Mouse (Mus musculus): ENCODE data around the gene Otogl.

Gene Otogl

DNA sequence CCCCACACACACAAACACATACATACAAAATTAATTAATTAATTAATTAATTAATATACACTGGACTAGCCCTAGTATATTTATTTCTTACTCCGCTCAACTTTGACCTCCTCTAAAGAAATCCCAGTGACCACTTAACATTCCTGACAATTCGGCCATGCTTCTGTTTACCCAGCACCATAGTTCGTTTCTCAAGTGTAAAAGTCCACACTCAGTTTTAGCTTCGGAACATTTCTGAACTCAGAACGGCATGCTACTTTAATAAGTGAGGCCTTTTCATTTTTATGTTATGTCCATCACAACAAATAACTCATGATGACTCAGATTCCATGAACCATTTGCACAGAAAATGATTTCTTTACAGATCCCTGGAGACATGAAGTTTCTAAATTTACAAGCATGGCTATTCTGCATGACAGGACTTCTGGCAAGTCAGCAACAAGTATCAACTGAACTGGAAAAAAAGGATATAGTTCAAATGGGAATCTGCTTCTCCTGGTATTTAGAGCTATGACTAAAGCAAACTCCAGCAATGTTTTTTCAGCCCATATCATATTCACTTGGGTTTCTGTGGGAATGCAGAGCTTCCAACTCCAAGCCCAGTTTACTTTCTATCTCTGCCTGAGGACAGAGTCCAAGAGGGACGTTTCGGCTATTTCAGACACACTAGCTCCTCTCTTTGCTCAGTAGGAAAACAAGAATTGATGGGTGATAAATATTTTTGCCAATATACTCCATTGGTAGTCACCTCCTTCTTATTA is 6.5 kb downstream of the Otogl start:
- no peak for DNase-seq

DNA sequence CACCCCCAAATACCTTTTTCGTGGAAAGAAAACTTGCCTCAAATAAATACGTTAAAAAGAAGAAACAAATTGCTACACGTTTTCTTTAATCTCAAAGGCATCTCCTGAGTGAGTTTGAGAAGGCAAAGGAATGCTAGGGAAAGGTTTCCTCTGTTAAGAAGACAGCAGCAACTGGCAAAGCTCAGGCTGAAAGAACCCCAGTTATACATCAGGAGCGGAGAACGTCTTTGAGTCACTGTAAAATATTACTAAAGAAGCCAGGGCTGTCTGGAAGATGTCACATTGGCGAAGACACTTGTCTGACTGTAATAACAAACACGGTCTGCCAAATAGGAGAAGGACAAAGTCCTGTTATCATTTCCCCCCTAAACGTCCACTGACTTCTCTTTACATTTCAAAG is 10.0 kb downstream of the Otogl start:
- DNase-seq = no peak

DNA sequence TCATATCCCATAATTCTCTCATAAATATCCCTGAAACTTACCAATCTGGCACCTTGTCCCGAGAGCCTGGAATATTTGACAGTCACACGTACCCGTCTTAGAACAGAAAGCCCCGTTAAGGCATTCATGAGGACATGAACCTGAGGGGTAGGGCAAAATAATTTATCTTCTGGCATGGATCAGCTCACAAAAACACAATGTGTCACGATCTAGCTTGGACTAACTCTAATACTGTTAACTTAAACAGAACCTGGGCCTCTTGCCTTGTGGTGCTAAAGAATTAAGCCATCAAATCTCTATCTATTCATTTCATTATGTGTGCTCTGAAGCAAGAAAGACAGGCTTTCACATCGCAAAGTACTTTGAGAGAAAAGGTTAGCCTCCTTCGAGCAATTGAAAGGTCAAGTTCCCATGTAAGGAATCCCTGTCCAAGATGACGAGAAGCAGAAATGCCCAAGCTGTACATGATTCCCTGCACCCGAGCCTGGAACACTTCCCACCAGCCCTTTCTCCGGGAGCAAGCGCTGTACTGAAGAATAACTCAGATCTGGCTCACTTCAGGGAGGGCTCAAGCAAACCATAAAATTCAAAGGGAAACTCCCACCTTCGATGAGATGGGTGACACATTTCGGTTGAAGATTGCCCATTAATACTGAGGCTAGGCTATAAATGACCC is 10.6 kb downstream of the Otogl start:
- no peak for DNase-seq

DNA sequence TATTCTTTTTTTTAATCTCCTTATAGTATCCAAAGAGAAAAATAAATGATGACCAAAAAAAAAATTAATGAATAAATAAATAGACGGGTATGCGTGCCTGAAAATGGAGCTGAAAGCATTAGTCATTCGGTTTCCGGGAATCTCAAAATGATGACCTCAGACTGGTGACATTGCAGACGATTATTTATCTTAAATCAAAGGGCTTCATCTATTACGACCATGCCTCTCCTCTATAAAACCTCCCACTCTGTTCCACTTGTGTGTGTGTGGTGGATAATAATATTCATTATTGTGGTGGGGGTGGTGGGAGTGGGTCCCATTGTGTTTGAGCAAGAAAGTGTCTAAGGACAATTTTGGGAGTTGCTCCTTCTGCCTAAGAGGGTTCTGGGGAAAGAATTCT is 12.0 kb downstream of the Otogl start:
- DNase-seq = no peak

DNA sequence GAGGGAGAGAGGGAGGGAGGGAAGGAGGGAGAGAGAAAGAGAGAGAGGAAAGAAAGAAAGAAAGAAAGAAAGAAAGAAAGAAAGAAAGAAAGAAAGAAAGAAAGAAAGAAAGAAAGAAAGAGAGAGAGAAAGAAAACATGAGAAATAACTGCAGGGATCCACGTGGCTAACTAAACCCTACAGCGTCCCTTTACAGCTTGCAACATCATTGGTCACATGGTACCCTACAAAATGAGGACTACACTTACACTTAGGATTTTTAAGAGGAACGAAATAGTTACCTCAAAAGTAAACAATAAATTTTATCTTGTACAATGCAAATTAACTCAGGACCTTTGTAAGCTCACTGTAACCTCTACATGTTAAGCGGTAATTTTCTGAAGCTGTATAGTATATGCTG is 15.8 kb downstream of the Otogl start:
- no peak for DNase-seq

DNA sequence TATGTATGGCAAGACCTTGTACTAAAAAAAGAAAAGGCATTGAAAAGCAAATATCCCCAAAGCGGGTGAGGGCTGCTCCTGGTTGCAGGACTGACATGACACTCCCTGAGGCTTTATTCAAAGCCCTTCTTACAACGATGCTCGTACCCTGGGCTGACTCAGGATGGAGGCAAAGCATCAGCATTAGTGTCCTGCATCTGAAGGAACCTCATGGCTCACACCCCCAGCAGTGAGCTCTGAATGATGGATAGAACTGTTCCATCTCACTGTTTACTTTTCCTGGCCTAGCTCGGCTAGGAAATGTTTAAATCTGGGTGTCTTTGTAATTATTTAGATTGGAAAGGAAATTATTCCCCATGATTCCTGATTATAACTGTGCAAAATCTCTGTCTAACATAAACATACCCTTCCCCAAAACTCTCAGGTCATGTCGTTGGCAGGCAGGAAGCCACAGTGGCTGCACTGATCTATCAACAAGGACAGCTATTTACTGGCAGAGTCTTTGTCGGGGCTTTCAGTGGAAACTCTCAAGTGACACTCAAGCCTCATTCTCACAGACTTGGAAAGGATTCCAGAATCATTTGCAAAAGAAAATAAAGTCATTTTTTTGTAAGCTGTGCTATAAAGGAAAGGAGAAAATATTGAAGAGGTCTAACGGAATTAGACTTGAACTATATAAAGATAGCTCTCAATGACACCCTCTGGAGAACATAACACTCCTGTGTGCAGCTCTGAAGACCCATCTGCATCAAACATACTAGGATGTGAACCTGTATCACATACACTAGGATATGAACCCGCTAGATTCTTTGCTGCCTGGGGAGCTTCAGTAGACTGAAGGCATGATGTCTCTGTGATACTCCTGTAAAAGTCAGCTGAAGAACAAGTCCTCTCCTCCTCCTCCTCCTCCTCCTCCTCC is 17.0 kb downstream of the Otogl start:
- DNase-seq = no peak

DNA sequence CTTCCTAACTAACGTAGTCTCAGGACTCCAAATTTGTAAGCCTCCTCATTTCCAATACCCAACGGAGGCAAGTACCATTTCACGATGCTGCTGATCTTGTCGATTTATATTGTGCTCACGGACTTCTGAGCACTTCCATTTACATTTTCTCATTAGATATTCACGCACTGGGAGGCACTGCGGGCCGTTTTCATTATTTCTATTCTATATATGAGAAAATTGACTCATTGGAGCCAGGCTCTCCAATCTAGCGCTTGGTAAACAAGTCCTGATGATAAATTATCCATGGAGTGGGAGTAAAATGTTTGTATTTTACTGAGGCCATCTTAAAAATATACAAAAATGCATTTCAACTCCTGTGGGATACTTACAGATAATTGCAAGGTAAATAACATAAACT is 21.5 kb downstream of the Otogl start:
- DNase-seq = no peak

DNA sequence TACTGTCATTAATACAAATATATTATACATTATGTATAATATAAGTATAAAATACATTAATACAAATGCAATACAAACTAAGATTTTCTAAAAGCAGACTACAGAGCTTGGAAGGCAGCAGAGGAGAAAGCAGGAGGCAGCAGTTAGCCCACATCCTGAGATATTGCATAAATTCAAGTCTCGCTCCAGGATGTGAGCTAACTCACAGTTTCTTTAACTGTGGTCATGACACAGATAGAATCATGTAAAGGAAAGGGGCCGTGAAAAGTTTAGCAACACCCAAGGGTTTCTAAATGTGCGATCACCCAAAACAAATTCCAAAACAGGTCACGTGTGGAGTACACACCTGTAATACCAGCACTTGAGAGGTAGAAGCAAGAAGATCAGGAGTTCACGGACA is 39.4 kb downstream of the Otogl start:
- peak; percentile 42 for DNase-seq

DNA sequence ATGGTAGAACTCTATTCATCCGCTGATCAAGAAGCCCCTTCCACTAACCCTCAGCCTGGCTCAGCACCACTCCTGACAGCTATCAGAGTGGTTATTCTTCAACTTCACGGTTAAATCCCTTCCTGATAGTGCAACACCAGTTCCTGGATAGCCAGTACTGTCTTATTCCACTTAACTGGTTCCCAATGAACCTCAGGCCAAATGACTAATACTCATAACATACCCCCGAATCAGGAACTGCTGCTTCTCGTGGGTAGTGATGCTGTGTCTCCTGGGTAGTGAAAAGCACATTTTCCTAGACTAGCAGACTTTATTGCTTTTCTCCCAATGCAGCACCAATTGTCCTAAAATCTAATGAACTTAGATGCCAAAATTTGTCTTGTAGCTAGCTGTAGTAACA is 39.8 kb downstream of the Otogl start:
- DNase-seq = no peak

DNA sequence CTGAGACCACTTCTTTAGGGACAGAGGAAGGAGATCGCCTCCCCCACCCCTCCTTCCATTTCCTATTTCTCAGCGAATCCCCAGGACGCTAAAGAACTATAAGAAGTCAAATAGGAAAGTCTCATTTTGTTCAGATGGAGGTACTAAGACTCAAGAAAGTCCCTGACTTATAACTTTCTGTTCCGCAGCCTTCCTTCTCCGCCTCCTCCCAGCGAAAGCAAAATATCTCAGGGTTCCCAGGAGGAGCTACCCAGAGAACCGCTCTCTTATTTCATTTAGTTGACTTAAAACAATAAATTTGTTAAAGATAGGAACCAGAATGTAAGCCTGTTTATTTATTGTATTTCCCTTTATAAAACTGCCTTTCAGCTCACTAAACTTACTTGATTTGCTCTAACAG is 41.4 kb downstream of the Otogl start:
- DNase-seq = no peak

DNA sequence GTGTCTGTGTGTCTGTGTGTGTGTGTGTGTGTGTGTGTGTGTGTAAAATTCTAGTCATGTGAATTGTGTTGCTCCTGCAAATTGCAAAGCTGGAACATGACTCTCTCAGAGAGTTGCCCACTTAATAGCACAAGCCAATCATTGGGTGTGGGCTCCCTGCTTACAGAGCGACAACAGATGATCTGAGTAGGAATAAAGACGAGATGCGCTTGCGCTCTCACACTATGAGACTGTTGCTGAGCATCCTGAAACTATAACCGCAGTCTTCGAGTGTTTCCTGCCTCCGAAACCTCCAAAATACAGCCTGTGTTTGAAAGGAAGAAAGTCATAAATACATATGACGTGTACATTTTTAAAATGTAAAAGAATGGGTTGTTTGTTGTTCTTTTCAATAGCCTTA is 43.0 kb downstream of the Otogl start:
- peak; percentile 48 for DNase-seq

DNA sequence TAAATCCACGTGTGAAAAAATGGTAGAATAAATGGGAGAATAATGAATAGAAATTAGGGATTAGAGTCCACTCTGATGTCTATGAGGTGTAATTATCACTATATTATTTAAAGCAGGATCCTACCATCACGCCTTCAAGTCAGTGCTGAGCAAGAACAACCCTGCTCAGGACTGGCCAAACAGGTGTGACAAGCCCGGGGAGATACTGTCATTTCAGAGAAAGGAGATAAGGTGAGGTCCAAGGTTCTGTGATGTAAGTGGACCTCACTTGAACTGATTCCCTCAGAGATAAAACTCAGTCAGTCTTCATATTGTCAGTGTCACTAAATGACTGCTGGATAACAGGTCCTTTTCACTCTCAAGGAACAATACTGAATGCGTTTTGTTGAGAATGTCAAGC is 44.5 kb downstream of the Otogl start:
- DNase-seq = no peak

DNA sequence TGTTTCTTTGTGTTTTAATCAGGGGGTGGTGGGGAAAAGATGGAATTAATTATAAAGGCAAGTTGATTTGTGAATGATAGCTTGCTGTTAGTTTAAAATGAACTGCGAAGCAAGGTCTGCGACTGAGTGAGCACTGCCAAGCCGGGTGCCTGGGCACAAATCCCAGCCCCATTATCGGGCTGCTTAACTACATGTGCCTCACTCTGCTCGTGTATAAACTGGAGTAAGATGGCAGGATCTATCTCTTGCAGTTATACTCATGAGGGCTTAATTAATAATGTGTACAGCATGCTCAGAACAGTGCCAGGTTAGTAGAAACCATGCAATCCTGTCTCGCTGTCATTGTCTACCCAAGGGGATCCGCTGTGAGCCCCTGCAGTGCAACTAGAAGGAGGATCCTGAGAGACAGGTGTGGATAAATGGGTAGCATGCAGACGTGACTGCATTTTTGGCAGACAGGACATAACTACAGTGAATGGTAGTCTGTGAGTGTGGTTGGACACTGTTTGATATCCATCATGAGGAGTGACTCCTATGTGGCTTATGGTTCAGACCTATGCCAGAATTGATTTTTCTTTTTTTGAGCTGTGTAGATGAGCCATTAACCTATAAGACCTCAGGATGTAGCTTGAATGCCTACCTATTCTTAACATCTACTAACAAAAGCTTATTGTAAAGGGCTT is 51.6 kb downstream of the Otogl start:
- DNase-seq = no peak

DNA sequence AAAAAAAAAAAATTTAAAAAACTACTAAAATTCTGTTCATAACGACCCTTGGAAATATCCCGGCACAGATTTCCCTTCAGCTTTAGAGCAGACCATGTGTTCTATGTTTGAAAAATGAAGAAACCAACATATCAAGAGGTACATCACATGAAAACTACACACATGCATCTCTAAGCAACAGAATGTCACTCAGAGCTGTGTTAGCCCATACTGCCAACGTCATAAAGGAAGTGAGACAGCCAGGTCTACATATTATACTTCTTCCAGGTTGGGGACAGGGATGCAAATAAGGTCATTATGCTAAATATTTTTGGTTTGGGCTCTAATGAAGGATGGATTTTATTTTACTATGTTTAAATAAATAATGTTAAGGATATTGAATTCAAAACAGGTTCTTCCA is 52.7 kb downstream of the Otogl start:
- no peak for DNase-seq

DNA sequence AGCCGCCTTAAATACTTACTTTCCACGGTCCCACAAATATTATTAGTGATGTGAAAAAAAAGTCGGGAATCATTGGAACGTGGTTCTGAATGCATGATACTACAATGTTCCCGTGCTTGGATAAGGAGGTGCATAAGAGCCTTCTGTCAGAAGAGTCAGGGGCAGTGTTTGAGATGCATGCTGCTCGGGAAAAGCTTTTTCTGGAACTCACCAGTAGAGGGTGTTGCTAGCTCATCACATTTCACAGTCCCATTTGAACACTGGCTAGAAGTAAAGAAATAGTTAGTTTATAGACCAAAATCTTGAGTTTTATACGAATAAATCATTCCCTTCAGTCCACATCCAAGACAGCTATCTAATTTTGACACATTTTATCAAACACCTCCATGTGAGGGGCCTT is 53.2 kb downstream of the Otogl start:
- peak; percentile 35 for DNase-seq

DNA sequence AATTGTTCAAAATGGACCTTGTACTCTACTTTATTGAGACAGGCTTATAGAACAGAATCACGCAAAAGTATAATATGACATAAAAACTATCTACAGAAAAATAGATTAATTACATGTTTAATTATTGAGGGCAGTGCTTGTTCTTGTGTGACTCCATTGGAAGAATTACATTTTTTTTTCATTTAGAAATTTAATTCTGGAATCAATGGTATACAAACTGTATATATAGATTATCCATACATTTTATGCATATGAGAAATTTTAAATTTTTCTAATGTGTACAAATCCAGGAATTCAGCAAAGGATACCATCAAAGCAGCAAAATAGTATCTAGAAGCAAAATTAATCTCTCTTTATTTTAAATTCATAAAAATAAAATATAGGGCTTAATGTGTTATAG is 67.0 kb downstream of the Otogl start:
- DNase-seq = no peak

DNA sequence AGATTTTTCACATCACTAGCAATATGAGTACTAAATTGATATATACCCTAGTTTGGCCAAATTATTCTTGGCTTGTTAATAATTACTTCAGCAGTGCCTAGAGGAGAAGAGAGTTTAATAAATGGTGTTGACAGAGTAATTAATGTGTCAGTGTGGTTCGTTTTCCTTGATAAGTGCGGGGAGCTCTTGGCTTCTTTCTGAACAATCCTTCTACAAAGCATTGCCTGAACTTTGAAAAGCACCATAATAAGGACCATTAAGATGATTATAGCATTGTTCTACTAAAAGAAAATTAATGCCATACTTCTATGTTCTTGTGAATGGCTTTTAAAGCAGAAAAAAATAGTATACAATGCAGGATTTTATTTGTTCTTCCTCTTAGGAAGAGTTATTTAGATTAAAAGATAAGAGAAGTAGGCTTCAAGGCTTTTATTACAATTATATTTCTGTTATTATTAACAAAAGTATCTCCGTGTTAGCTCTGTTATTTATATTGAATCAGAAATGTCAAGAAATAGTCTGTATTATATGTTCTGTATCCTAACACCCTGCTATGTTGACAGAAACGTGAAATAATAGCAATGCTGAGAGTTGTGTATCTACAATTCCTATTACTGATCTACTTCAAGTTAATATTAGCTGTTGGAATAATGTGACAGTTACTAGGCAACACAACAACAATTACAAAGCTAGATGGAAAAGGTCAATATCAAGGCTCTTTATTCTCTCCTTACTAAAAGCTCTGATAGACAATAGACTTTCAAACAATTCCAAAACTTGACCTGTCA is 77.3 kb downstream of the Otogl start:
- no peak for DNase-seq

DNA sequence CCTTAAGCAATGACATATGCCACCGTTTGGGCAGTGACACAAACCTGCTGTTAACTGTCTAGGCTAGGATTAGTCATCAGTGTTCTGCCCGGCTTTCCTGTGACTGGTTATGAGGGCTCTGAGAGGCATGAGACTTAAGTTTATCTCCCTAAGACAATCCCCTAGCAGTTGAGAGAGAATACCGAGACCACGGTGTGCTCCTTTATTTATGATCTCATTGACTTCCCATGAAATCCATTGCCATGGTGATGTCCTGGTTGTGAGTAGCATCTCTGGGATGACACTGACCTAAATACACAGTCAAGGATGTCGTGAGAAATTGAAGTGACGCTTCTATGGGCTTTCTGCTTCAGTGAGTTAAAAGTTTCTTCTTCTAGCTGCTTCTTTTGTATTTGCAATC is 82.8 kb downstream of the Otogl start:
- no peak for DNase-seq

DNA sequence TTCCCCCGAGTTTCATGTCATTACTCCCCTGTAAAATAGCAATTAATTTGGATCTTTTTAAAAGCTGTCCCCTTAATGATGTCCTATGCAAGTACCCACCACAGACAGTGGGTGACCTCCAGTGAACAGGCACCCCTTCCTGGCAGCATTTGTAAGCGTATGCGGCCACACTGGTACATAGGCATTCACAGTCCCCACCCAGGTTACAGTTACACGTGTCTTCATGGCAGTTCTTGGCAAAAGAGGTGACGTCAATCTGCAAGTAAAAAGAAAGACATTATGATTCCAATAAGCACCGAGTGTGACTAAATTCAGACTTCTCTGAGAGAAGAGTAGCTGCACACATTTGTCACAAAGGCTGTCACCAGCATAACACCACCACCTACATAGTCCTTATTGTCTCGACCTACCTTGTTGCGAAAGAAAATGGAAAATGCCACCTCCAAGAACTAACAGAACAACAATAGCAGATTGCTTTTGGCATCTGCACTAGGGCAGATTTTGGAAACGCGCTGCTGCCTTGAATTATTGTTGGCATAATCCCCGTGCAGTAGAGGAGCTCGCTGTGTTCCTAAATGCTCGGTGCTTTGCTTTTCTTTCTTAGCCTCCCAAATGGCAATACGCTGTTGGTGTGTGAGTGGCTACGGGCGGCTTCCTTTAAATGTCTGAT is 98.0 kb downstream of the Otogl start:
- DNase-seq = no peak

DNA sequence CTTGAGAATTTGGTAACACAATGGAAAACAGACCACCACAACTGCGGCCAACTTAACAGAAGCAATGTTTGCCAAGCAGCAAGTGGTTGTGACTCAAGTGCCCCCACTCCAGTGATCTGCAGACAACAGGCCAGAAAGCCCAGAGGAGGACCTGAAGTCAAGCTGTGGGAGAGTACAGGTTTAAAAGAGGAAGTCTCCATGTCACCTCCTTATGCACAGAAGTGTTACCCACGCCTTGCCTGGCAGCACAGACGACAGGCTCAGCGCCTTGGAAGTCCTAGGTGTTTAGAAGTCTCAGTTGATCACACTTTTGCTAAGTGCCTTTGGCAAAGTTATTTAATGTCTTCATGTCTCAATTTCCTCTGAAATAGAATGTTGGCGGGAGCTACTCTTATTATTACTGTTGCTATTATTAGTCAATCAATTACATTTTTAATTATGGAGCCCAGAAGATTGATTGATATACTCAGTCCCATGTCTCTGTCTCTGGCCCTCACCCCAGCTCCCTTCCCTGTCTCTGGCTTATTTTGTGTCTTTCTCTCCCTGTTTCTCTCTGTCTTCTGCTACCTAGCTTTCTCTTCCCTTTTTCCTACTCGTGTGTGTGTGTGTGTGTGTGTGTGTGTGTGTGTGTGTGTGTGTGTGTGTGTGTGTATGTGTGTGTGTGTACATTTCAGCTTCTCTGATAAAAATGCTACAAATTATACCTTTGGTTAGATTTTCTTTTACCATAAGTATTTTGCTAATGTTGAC is 101.1 kb downstream of the Otogl start:
- DNase-seq = no peak

DNA sequence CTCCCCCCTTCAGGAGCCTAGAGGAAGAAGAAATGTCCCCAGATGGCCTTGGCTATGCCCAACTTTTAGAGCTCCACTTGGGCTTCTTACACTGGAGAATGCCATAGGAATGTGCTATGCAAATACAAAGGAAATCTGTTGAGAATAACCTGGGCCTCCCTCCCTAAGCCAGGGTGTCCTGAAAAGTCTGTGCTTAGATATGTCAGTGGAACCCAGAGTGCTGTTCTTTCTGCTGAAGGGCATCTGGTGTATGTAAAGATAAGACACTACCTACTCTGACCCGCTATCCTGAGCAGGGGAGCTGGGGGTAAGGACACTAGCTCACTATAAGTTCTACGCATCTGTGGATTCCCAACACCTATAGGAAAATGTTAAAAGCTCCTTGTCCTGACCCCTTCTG is 106.7 kb downstream of the Otogl start:
- no peak for DNase-seq

All from thymus, postnatal 25 days (tissue).